Mouse (Mus musculus) regulatory T cell (primary cell): Measurements from ENCODE around the gene Slc13a1.

ENCODE experiments used
- in situ Hi-C: fragments of 300-600 bp; cut with MboI, MseI; formaldehyde crosslinking; loops from one replicate; pipeline ENCODE4 v1.15.1; 2025; ENCODE audit warnings: high pct_unique_total_duplicates

The Slc13a1 gene

GRCm38 (mm10) chr6:24097400-24097799, 70.5 kb downstream of the Slc13a1 start:
- in situ Hi-C loops: no loop called here

- in situ Hi-C loops: no loop called here
These were observed 91.8 kb downstream of the Slc13a1 start for GRCm38 (mm10) chr6:24076089-24076488.

- in situ Hi-C loops: no loop called here
These were observed 95.1 kb downstream of the Slc13a1 start for GRCm38 (mm10) chr6:24072804-24073203.

GRCm38 (mm10) chr6:24059754-24060153, 108.1 kb downstream of the Slc13a1 start:
- in situ Hi-C loops: no loop called here

- in situ Hi-C loops: no loop called here
These were observed 112.8 kb downstream of the Slc13a1 start for GRCm38 (mm10) chr6:24055086-24055485.

GRCm38 (mm10) chr6:24054086-24054710, 113.7 kb downstream of the Slc13a1 start:
- in situ Hi-C loops: no loop called here

- in situ Hi-C loops: no loop called here
These were observed 120.7 kb downstream of the Slc13a1 start for GRCm38 (mm10) chr6:24047014-24047770.

- in situ Hi-C loops: no loop called here
These were observed 124.4 kb downstream of the Slc13a1 start for GRCm38 (mm10) chr6:24043496-24043895.
